Mouse (Mus musculus): ENCODE data around the gene Orc3. TPM values are rescaled to one million over a fixed set of nuclear protein-coding genes. Genes with fewer than 3 reads are reported as not detected.

Orc3 gene
- polyA plus RNA-seq, 1 experiment from 2014 or later = 108 TPM

GRCm38 (mm10) chr4:34528430-34529100 is 86.2 kb downstream of the Orc3 start:
- Histone ChIP-seq H3K9me3 (no peaks in the 10 kb centered on the region), H3K36me3 (replicated peaks) (no peaks in the 10 kb centered on the region), H3K4me3 (no peak overlapping the region), H3K27ac (no peak overlapping the region), H3K27me3 (ENCODE audit: poor library complexity, severe bottlenecking) (no peaks in the 10 kb centered on the region), H3K4me1 (no peaks in the 10 kb centered on the region)
- 74% methylated on average over 1 of the region's 1 CpGs for WGBS
- DNase-seq (ENCODE audit: extremely low spot score, low spot score) = no peak

- no peak for DNase-seq (ENCODE audit: extremely low spot score, low spot score)
- 89% methylated on average over 3 of the region's 3 CpGs for WGBS
- no peaks in the 10 kb centered on the region for H3K9me3 ChIP-seq
- H3K4me1 ChIP-seq = no peaks in the 10 kb centered on the region
- H3K36me3 ChIP-seq (replicated peaks) = no peaks in the 10 kb centered on the region
- no peak overlapping the region for H3K27ac ChIP-seq
- no peak overlapping the region for H3K4me3 ChIP-seq
- H3K27me3 ChIP-seq (ENCODE audit: poor library complexity, severe bottlenecking) = no peaks in the 10 kb centered on the region
These were observed 88.0 kb downstream of the Orc3 start for GRCm38 (mm10) chr4:34526771-34527170.

DNA sequence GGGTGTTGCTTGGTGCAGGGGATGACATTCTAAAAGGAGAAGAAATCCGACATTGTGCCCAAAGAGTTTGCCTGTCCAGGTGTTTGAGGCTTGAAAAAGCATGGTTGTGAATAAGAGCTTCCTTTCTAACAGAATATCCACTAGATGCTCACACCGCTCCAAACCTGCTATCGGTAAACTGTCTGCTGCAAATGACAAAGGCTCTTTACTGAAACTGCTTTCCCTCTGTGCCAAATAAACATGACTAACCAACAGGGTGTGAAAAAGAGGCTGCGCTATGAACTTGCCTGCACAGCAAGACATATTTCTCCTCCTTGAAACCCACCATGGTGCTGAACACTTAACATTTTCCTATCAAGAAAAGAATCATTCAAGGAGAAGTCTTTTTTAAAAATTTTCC is 91.2 kb downstream of the Orc3 start:
- H3K4me3 ChIP-seq = no peak overlapping the region
- DNase-seq (ENCODE audit: extremely low spot score, low spot score) = no peak
- 96% methylated on average over 4 of the region's 4 CpGs for WGBS
- no peaks in the 10 kb centered on the region for H3K36me3 ChIP-seq (replicated peaks)
- no peaks in the 10 kb centered on the region for H3K27me3 ChIP-seq (ENCODE audit: poor library complexity, severe bottlenecking)
- no peaks in the 10 kb centered on the region for H3K4me1 ChIP-seq
- H3K9me3 ChIP-seq = no peaks in the 10 kb centered on the region
- H3K27ac ChIP-seq = no peak overlapping the region

GRCm38 (mm10) chr4:34522846-34523245 is 91.9 kb downstream of the Orc3 start:
- no peak for DNase-seq (ENCODE audit: extremely low spot score, low spot score)
- no peaks in the 10 kb centered on the region for H3K36me3 ChIP-seq (replicated peaks)
- H3K27ac ChIP-seq = no peak overlapping the region
- no peaks in the 10 kb centered on the region for H3K27me3 ChIP-seq (ENCODE audit: poor library complexity, severe bottlenecking)
- 86% methylated on average over 3 of the region's 3 CpGs for WGBS
- H3K4me3 ChIP-seq = no peak overlapping the region
- H3K9me3 ChIP-seq = no peaks in the 10 kb centered on the region
- H3K4me1 ChIP-seq = no peaks in the 10 kb centered on the region

Other genes with a start within 250 kb of the Orc3 start
- 44.6 and 55.0 TPM in 2 replicates for gene Akirin2, start 64.0 kb downstream of the Orc3 start, polyA plus RNA-seq (2016; fragmentation: Nextera tagmentation; extraction: Ambion mirVana)
- gene Rars2, start within 50 bp of the Orc3 start, polyA plus RNA-seq (2016; fragmentation: Nextera tagmentation; extraction: Ambion mirVana) = 78.5 and 79.8 TPM in 2 replicates
- gene Slc35a1, start 72.5 kb upstream of the Orc3 start, polyA plus RNA-seq (2016; fragmentation: Nextera tagmentation; extraction: Ambion mirVana) = 57.0 and 60.3 TPM in 2 replicates
- 0.36 and 0.51 TPM in 2 replicates for gene Cfap206, start 115.3 kb upstream of the Orc3 start, polyA plus RNA-seq (2016; fragmentation: Nextera tagmentation; extraction: Ambion mirVana)
- gene Gm136, start 141.3 kb upstream of the Orc3 start, polyA plus RNA-seq (2016; fragmentation: Nextera tagmentation; extraction: Ambion mirVana) = not detected in 2 replicates
- gene Smim8, start 163.5 kb upstream of the Orc3 start, polyA plus RNA-seq (2016; fragmentation: Nextera tagmentation; extraction: Ambion mirVana) = 40.7 and 43.8 TPM in 2 replicates

All from forebrain, embryonic 10.5 days (tissue).